Mouse (Mus musculus): Measurements from ENCODE around the gene Tmtc2.

GRCm38 (mm10) chr10:105504472-105504871 is 69.8 kb downstream of the Tmtc2 start:
- no peak for TF ChIP-seq CTCF (IDR thresholded peaks at IDR 0.05; ENCODE audit: extremely low read depth, insufficient read depth, insufficient read length, insufficient replicate concordance)
- no peak for TF ChIP-seq POLR2A (IDR thresholded peaks at IDR 0.05; ENCODE audit: low read depth, low read length)

All from spleen, adult 2 months (tissue).